Mouse (Mus musculus): ENCODE data around the gene Lamtor4. TPM values are rescaled to one million over a fixed set of nuclear protein-coding genes. Genes with fewer than 3 reads are reported as not detected.
A peak's percentile ranks its signal among the peaks of the same experiment; 100 is the strongest.

The Lamtor4 gene
- polyA plus RNA-seq, 1 experiment from 2014 or later = 75.6 TPM

DNA sequence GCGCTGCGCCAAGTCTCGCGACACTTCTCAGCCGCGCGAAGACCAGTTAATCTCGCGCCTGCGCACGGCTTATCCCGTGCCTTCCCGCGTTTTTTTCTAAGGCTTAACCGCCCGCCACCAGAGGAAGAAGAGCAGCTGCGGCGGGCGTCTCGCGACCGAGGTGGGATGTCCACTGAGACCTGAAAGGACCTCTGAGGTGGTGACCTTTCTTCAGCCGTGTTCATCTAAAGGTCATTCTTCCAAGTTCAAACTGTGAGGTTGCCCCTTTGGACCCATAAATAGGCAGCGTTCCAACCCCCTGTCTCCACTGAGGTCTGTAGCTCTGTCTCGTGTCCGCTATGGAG, 25.1 kb downstream of the Lamtor4 start:
- ATAC-seq (no peak), DNase-seq (ENCODE audit: low spot score) (no peak)
- Histone ChIP-seq H3K4me2 (replicated peaks; ENCODE audit: low read depth, low read length) (peak overlapping the region; percentile 72), H3K27ac (ENCODE audit: low read length) (no peak overlapping the region), H3K27me3 (replicated peaks; ENCODE audit: insufficient read depth, low read length) (no peaks in the 10 kb centered on the region), H3K36me3 (ENCODE audit: insufficient read depth, low read length) (no peaks in the 10 kb centered on the region), H3K4me1 (ENCODE audit: insufficient read depth, low read depth, low read length) (no peaks in the 10 kb centered on the region), H3K9me3 (ENCODE audit: low read length) (no peaks in the 10 kb centered on the region), H3K9ac (replicated peaks; ENCODE audit: low read depth) (no peak overlapping the region), H3K4me3 (ENCODE audit: low read depth, low read length) (peak overlapping the region; percentile 34; the same call in 1 of the 2 replicates)
- TF ChIP-seq EP300 (IDR thresholded peaks at IDR 0.05) = no peak
- TF ChIP-seq CTCF (IDR thresholded peaks at IDR 0.05) = no peak
- WGBS = 18% methylated on average over 26 of the region's 26 CpGs

DNA sequence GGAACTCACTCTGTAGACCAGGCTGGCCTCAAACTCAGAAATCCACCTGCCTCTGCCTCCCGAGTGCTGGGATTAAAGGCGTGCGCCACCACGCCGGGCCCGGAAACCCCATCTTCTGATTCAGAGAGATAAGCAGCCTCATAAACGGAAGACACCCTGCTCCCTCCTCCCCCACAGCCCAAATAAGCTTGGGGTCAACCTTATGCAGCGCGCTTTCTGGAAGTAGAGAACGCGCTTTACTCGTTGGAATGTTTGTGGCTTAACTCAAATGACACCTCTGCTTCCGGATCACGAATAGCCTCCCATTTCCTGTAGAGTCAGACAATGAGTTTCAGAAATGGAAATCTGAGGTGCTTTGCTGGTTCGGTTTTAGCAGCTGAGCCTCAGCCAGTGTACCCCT, 25.5 kb downstream of the Lamtor4 start:
- DNase-seq (ENCODE audit: low spot score) (no peak), ATAC-seq (no peak)
- TF ChIP-seq EP300 (IDR thresholded peaks at IDR 0.05) = no peak
- no peak for TF ChIP-seq CTCF (IDR thresholded peaks at IDR 0.05)
- no peak overlapping the region for H3K9ac ChIP-seq (replicated peaks; ENCODE audit: low read depth)
- no peaks in the 10 kb centered on the region for H3K27me3 ChIP-seq (replicated peaks; ENCODE audit: insufficient read depth, low read length)
- no peaks in the 10 kb centered on the region for H3K36me3 ChIP-seq (ENCODE audit: insufficient read depth, low read length)
- 89% methylated on average over 15 of the region's 15 CpGs for WGBS
- H3K9me3 ChIP-seq (ENCODE audit: low read length) = no peaks in the 10 kb centered on the region
- no peak overlapping the region for H3K4me2 ChIP-seq (replicated peaks; ENCODE audit: low read depth, low read length)
- no peaks in the 10 kb centered on the region for H3K4me1 ChIP-seq (ENCODE audit: insufficient read depth, low read depth, low read length)
- H3K27ac ChIP-seq (ENCODE audit: low read length) = no peak overlapping the region
- no peak overlapping the region for H3K4me3 ChIP-seq (ENCODE audit: low read depth, low read length)

DNA sequence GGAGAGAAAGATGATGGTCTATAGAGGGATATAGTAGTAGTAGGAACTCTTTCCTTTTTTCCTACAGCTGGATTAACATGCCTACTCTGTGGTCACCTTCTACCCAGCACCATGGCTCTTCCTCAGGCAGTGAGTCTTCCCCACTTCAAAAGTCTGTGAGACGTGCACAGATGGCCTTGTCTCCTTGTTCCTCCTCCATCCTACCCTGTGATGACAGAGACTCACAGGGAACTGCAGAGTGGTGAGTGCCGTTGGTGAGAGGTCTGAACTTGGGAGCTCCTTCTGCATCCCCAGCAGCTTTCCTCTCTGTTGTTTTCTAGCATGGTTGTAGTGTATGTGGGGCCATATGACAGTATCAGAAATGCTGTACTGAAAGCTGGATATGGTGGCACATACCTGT, 26.5 kb downstream of the Lamtor4 start:
- Histone ChIP-seq H3K4me3 (ENCODE audit: low read depth, low read length) (no peak overlapping the region), H3K9ac (replicated peaks; ENCODE audit: low read depth) (no peak overlapping the region), H3K4me2 (replicated peaks; ENCODE audit: low read depth, low read length) (no peak overlapping the region), H3K4me1 (ENCODE audit: insufficient read depth, low read depth, low read length) (no peaks in the 10 kb centered on the region), H3K36me3 (ENCODE audit: insufficient read depth, low read length) (no peaks in the 10 kb centered on the region), H3K9me3 (ENCODE audit: low read length) (no peaks in the 10 kb centered on the region), H3K27me3 (replicated peaks; ENCODE audit: insufficient read depth, low read length) (no peaks in the 10 kb centered on the region), H3K27ac (ENCODE audit: low read length) (no peak overlapping the region)
- no peak for ATAC-seq
- 68% methylated on average over 2 of the region's 2 CpGs for WGBS
- DNase-seq (ENCODE audit: low spot score) = no peak
- TF ChIP-seq EP300 (IDR thresholded peaks at IDR 0.05) = no peak
- no peak for TF ChIP-seq CTCF (IDR thresholded peaks at IDR 0.05)

DNA sequence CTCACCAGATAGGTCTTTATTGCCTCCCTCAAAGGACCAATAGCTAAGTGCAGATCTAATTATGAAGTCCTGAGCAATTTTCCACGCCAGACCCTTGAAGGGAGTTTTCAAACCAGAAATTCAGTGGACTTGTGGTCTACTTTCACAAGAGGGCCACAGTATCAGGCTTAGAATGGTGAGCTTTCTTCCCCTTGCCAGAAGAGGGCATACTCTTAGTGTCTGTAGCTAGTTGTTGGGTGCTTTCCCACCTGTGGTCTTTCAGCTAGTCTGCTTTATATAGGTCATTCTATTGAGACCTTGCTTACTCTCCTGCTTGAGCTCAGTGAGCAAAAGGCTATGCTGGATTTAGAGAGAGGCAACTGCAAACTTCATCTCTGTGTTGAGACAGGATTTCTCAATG, 28.3 kb downstream of the Lamtor4 start:
- Histone ChIP-seq H3K4me2 (replicated peaks; ENCODE audit: low read depth, low read length) (no peak overlapping the region), H3K36me3 (ENCODE audit: insufficient read depth, low read length) (no peaks in the 10 kb centered on the region), H3K4me1 (ENCODE audit: insufficient read depth, low read depth, low read length) (no peaks in the 10 kb centered on the region), H3K4me3 (ENCODE audit: low read depth, low read length) (no peak overlapping the region), H3K9me3 (ENCODE audit: low read length) (no peaks in the 10 kb centered on the region), H3K9ac (replicated peaks; ENCODE audit: low read depth) (no peak overlapping the region), H3K27me3 (replicated peaks; ENCODE audit: insufficient read depth, low read length) (no peaks in the 10 kb centered on the region), H3K27ac (ENCODE audit: low read length) (no peak overlapping the region)
- ATAC-seq (no peak), DNase-seq (ENCODE audit: low spot score) (no peak)
- 52% methylated on average over 1 of the region's 1 CpGs for WGBS
- peak; percentile 41 for TF ChIP-seq CTCF (IDR thresholded peaks at IDR 0.05)
- TF ChIP-seq EP300 (IDR thresholded peaks at IDR 0.05) = no peak

DNA sequence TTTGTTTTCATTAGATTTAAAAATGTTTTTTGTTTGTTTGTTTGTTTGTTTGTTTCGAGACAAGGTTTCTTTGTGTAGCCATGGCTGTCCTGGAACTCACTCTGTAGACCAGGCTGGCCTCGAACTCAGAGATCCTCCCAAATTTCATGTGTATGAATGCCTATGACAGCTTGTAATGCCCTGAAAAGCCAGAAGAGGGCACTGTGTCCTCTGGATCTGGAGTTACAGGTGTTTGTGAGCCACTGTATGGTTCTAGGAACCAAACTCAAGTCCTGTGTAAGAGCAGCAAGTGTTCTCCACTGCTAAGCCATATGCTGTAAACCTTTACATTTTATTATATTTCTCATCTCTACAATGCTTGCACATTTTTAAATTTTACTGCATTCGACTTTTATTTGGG, 32.6 kb downstream of the Lamtor4 start:
- Histone ChIP-seq H3K4me3 (ENCODE audit: low read depth, low read length) (no peak overlapping the region), H3K4me1 (ENCODE audit: insufficient read depth, low read depth, low read length) (no peaks in the 10 kb centered on the region), H3K4me2 (replicated peaks; ENCODE audit: low read depth, low read length) (no peak overlapping the region), H3K27me3 (replicated peaks; ENCODE audit: insufficient read depth, low read length) (no peaks in the 10 kb centered on the region), H3K9me3 (ENCODE audit: low read length) (no peaks in the 10 kb centered on the region), H3K9ac (replicated peaks; ENCODE audit: low read depth) (no peak overlapping the region), H3K27ac (ENCODE audit: low read length) (no peak overlapping the region), H3K36me3 (ENCODE audit: insufficient read depth, low read length) (no peaks in the 10 kb centered on the region)
- TF ChIP-seq EP300 (IDR thresholded peaks at IDR 0.05) = no peak
- peak; percentile 40 for TF ChIP-seq CTCF (IDR thresholded peaks at IDR 0.05)
- WGBS = 56% methylated on average over 3 of the region's 3 CpGs
- DNase-seq (ENCODE audit: low spot score) (no peak), ATAC-seq (no peak)

DNA sequence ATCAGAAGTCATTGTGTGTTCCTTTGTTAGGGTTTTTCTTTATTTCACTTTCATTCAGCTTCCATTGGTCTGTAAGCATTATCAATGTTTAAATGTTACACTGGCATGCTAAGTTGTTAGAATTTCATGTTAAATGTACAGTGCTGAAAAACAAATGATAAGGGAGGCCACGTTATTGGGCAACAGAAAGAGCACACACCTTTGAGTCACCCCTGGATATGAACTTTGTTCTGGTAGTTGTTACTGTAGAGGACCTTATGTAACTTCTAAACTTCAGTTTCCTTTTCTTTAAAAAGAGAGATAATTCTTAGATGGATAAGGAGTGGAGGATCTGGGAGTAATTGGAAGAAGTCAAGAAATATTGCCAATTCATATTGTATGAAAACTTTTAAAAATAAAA, 36.4 kb downstream of the Lamtor4 start:
- H3K36me3 ChIP-seq (ENCODE audit: insufficient read depth, low read length) = no peaks in the 10 kb centered on the region
- H3K9me3 ChIP-seq (ENCODE audit: low read length) = no peaks in the 10 kb centered on the region
- ATAC-seq (no peak), DNase-seq (ENCODE audit: low spot score) (no peak)
- TF ChIP-seq CTCF (IDR thresholded peaks at IDR 0.05) (no peak), EP300 (IDR thresholded peaks at IDR 0.05) (no peak)
- WGBS = 59% methylated on average over 1 of the region's 1 CpGs
- no peaks in the 10 kb centered on the region for H3K4me1 ChIP-seq (ENCODE audit: insufficient read depth, low read depth, low read length)
- H3K27ac ChIP-seq (ENCODE audit: low read length) = no peak overlapping the region
- no peak overlapping the region for H3K4me2 ChIP-seq (replicated peaks; ENCODE audit: low read depth, low read length)
- no peak overlapping the region for H3K9ac ChIP-seq (replicated peaks; ENCODE audit: low read depth)
- H3K4me3 ChIP-seq (ENCODE audit: low read depth, low read length) = no peak overlapping the region
- H3K27me3 ChIP-seq (replicated peaks; ENCODE audit: insufficient read depth, low read length) = no peaks in the 10 kb centered on the region

DNA sequence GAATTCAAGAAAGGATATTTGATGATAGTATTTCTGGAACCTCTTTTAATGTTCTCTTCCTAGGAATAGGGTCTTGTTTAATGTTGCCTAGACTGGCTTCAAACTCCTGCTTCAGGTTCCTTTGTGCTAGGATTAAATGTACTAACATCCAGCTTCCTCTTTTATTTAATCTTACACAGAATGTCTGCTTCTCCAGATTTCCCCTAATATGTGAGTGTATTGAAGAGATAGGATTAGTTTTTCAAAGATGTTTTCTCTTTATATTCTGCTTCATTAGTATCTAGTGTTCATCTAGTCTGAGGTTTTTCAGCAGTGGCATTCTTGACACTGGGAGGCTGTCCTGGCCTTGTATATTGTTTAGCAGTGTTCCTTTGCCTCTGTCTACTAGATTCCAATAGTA, 38.9 kb downstream of the Lamtor4 start:
- Histone ChIP-seq H3K4me3 (ENCODE audit: low read depth, low read length) (no peak overlapping the region), H3K36me3 (ENCODE audit: insufficient read depth, low read length) (no peaks in the 10 kb centered on the region), H3K27ac (ENCODE audit: low read length) (no peak overlapping the region), H3K9me3 (ENCODE audit: low read length) (no peaks in the 10 kb centered on the region), H3K9ac (replicated peaks; ENCODE audit: low read depth) (no peak overlapping the region), H3K27me3 (replicated peaks; ENCODE audit: insufficient read depth, low read length) (no peaks in the 10 kb centered on the region), H3K4me2 (replicated peaks; ENCODE audit: low read depth, low read length) (no peak overlapping the region), H3K4me1 (ENCODE audit: insufficient read depth, low read depth, low read length) (no peaks in the 10 kb centered on the region)
- DNase-seq (ENCODE audit: low spot score) (no peak), ATAC-seq (no peak)
- TF ChIP-seq EP300 (IDR thresholded peaks at IDR 0.05) (no peak), CTCF (IDR thresholded peaks at IDR 0.05) (no peak)

Measured in lung, postnatal 0 days (tissue).